Mouse (Mus musculus): Measurements from ENCODE around the gene Prkag3.

Prkag3 gene

GRCm38 (mm10) chr1:74759773-74760172, 10.8 kb upstream of the Prkag3 start:
- peak; percentile 76 for DNase-seq

- no peak for DNase-seq
These were observed 5.3 kb upstream of the Prkag3 start for GRCm38 (mm10) chr1:74754175-74754785.

GRCm38 (mm10) chr1:74753266-74753974, 4.4 kb upstream of the Prkag3 start:
- no peak for DNase-seq

DNA sequence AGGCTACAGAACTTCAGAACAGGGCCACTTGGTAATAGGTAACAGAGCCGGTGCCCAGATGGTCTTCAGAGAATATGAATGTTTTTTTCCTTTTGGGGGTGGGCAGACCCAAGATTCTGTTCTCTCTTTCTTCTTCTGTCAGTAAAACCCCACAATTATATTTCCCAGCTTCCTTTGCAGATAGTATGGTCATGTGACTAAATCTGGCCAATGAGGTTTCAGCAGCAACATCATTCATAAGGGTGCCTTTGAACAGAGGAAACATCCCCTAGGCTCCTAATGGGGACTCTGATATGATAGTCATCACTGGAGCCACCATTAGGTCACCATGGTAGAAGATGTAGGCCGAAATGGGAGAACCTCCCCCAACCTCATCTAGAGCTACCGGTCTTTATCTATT, 3.8 kb upstream of the Prkag3 start:
- DNase-seq: no peak

GRCm38 (mm10) chr1:74752150-74752549, 3.1 kb upstream of the Prkag3 start:
- DNase-seq: no peak

- DNase-seq: no peak
These were observed 1.7 kb upstream of the Prkag3 start for GRCm38 (mm10) chr1:74750683-74751082.

GRCm38 (mm10) chr1:74749301-74749700, 280 bp upstream of the Prkag3 start:
- peak; percentile 12 for DNase-seq

- no peak for DNase-seq
These were observed 1.7 kb downstream of the Prkag3 start for GRCm38 (mm10) chr1:74747335-74747734.

- no peak for DNase-seq
These were observed 8.2 kb downstream of the Prkag3 start for GRCm38 (mm10) chr1:74740846-74741245.

- no peak for DNase-seq
These were observed 11.5 kb downstream of the Prkag3 start for GRCm38 (mm10) chr1:74737500-74737899.

GRCm38 (mm10) chr1:74736977-74737376, 12.0 kb downstream of the Prkag3 start:
- no peak for DNase-seq

- DNase-seq: no peak
These were observed 20.6 kb downstream of the Prkag3 start for GRCm38 (mm10) chr1:74728446-74728845.

- no peak for DNase-seq
These were observed 22.3 kb downstream of the Prkag3 start for GRCm38 (mm10) chr1:74726674-74727073.

- no peak for DNase-seq
These were observed 22.9 kb downstream of the Prkag3 start for GRCm38 (mm10) chr1:74726114-74726513.

DNA sequence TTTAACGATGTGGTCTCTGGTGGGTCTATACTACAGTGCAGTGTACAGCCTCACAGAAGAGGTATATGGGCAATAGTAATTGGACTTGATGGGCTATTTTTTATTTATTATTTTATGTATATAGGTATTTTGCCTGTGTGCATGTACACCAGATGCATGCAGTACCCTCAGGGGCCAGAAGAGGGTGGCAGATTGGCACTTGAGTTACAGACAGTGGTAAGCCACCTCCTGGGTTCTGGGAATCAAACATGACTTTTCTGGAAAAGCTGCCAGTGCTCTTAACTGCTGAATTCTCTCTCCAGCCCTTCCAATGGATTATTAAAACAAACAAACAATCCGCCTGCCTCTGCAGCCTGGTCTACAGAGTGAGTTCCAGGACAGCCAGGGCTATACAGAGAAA, 25.3 kb downstream of the Prkag3 start:
- DNase-seq: peak; percentile 22

DNA sequence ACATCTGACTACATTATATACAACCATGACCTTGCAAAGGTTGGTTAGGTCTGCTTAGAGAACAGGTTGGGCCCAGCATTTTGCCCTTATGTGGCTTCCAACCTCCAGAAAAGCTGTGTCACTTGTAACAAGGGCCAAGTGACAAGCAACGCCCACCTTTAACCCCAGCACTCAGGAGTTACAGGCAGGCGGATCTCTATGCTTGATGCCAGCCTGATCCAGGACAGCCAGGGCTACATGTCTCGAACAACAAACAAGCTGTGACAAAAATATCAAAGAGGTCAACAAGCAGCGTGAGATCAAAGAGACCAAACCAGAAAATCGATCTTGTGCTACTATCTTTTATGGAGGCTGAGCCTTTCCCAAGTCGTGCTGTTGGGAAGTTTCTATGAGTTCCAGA, 27.4 kb downstream of the Prkag3 start:
- no peak for DNase-seq

DNA sequence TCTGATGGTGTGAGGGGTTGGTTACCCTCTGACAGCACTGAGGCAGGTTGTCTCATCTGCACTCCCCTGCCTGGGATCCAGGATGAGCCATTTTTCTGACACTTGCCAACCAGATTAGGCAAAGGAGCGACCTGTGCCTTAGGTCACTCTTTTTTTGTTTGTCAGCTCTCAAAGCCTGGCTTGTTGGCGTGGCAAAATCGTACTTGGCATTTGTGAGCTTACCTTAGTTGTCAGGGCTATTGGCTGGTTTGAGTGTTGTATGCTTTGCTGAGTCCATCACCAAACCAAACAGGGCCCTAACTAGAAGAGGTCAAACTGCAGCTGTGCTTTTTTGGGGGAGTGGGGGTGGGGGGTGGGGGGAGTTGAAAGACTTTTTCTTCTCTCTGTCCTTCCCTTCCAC, 29.7 kb downstream of the Prkag3 start:
- DNase-seq: no peak

DNA sequence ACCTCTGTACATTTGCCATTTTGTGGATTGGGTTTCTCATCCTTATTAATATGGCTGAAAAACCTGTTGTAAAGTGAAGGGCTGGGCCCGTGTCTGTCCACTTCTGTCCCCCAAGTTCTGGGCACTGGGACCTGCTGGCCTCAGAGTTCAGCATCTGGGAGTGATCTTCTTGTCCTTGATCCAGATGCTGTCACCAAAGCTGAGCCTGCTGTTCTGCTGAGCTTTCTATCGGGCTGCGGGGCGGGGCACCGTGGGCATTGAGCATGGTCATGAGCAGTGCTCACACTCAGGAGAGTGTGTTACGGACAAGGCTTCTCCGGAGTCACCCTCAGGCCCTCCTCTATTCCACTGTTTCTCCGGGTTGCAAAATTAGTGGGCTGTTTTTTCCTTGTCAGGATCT, 30.9 kb downstream of the Prkag3 start:
- no peak for DNase-seq

DNA sequence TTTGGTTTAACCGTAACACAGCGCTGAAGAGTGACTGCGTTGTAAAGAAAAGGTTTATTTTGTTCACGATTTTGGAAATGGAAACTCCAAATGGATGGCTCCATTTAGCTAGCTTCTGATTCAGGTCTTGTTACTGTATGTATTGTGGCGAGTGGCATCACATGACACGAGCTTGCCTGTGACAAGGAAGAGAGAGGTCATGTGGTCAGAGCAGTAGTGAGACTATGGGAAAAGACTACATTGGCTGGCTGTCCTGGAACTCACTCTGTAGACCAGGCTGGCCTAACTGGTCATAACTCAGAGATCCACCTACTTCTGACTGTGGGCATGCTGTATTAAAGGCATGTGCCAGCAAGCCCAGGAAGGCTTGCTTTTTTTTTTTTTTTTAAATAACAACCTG, 33.1 kb downstream of the Prkag3 start:
- no peak for DNase-seq

DNA sequence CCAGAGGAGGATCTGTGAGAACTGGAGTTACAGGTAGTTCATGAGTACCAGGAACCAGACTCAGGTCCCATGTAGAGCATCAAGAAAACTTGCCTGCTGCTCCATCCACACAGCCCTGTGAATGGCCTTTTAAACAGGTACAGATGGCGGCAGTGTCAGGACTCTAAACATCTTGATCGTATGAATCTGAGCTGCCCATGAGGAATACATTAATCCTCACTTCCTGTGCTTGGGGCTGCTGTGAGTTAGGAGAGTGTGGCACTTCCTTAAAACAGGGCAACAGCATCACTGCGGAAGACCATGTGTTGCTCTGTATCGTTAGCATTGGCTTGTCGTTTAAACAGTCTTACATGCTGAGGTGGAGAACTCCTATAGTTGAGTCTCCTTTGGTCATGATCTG, 33.6 kb downstream of the Prkag3 start:
- peak; percentile 78 for DNase-seq

DNA sequence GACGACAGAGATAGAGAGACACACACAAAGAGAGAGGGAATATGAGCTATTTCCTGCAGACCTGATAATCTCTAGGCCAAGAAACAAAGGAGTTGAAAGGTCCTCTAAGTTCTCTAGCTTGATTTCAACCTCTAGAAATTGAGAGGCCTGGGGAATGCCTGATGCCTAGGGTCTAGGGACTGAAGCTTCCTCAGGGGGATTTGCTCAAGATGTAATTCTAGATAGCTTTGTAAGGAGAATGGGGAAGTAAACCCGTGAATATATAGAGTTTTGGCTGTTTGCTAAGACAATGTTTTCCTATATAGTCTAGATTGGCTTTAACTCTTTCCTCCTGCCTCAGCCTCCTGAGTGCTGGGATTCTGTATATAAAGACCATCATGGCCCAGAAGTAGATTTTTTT, 34.1 kb downstream of the Prkag3 start:
- DNase-seq: no peak

- DNase-seq: no peak
These were observed 34.9 kb downstream of the Prkag3 start for GRCm38 (mm10) chr1:74713859-74714730.

- peak; percentile 86 for DNase-seq
These were observed 35.7 kb downstream of the Prkag3 start, which contains the start of gene Cyp27a1 for GRCm38 (mm10) chr1:74713099-74713858. Cyp27a1 (plus strand) TSS chr1:74713574.
